Mouse (Mus musculus) cerebellum, adult (tissue): ENCODE results near the gene Zmym3.

Experiments
- ATAC-seq: cut with Nextera tagmentation; 2 replicates; pipeline ENCODE4 v1.9.2; 2017; ENCODE audit warnings: mild to moderate bottlenecking, moderate library complexity, mixed read lengths; ENCODE audit not compliant: insufficient number of reproducible peaks, low FRiP score, low TSS enrichment

Zmym3 gene

DNA sequence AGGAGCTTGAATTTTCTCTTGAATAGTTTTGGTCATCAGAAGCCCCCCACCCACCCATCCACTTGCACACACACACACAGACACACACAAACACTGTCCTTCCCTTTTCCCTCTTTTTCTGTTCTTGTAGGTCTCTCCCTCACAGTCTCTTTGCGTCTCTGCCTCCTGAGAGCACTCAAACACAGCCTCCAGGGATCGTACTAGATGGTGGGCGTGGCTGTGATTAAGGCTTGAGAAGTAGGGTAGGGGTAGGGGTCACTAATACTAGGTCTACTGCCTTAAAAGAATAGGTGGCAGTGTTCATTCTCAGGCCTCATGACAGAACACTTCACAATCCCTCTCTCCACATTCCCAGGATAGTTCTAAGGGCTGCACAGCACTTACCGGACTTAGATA is at the start of gene Zmym3:
Gene Zmym3 (minus strand): TSS at position 150 of the 396 bp plus-strand sequence.
- ATAC-seq = no peak

- no peak for ATAC-seq
These were observed 30.9 kb upstream of the Zmym3 start for GRCm38 (mm10) chrX:101451591-101451990.

DNA sequence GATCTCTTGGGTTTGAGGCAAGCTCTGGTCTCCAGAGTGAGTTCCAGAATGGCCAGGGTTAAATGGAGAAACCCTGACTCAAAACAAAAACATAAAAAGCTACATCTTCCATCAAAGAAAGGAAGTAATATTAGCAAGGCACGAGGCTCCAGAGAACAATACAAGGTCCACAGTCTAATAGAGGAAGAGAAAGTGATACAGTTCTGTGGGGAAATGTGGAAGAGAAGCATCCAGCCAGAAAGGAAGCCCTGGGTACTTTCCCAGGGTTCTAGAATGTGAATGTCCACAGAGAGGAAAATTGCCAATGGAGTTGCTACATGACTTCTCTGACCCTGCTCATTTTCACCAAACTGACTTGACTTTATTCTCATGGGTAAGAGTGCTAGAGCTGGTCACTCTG is 30.5 kb upstream of the Zmym3 start:
- ATAC-seq = no peak

DNA sequence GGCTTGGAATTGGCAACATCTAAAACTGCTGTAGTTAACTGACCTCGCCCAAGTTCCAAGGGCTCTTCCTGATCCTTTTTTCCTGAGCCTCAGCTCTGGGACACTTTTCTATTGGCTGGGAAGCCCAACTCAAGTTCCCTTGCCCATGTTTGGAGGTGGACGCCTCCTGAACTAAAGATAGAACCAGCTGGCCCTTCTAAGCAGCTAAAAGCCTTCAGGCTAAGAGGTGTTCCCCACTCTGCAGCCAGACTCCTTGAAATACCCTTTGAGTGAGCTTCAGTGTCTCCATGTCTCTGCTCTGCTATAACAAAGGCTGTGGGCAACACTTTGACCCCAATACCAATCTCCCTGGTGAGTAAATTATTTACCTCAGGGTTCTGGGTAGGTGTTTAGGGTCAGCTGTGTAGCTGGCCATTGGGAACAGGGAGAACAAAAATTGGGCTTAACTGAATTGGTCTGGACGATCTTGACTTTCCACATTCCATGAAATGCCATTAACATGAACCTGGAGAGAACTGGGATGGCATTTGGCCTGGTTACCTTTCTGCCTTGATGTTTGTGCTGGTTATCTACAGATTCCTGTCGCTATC is 28.3 kb upstream of the Zmym3 start, which contains the start of gene Itgb1bp2:
Gene Itgb1bp2 (plus strand): TSS at position 203 of the 590 bp plus-strand sequence.
- ATAC-seq = no peak

DNA sequence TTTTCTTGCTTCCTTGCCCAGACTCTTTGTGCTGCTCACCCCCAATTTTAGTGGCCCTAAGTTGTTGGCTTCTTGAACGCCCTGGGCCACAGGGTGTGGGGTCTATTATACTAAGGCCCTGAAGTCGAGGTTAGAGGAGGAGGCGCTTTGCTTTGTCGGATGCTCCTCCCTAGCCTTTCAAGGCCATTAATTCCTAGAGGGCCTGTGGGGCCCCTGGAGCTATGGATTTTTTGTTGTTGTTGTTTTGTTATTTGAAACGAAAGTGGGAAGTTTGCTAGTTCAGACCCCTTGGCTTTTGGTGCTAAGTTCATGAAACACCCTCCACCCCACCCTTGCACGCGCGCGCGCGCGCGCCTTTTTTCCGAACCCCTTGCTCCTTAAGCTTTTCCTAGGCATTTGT is 9.3 kb upstream of the Zmym3 start:
- ATAC-seq = 0 out of 2 replicates have a peak, but pooled peaks have one; percentile 13

- ATAC-seq = peak; percentile 99
These were observed 8.7 kb upstream of the Zmym3 start, which contains the start of gene Nono for GRCm38 (mm10) chrX:101429142-101429949. Gene Nono (plus strand): TSS chrX:101429318.

GRCm38 (mm10) chrX:101428785-101429141 is 8.1 kb upstream of the Zmym3 start:
- no peak for ATAC-seq

- no peak for ATAC-seq
These were observed 7.1 kb upstream of the Zmym3 start for GRCm38 (mm10) chrX:101427774-101428173.

DNA sequence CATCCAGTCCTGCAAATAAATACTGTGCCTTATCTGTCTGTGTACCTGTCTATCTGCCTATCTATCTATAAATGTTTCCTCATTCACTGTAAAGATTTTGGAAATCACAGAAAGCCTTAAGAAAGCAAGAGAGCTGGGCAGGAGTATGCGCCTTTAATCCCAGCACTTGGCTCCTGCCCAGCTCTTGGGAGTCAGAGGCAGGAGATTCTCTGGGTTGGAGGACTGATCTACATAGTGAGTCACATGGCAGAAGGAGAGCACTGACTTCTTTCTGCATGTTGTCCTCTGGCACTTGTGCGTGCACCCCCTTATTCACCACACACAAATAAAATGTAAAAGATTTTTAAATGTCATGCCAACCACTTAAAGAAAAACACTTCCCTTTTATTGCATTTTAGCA is 2.8 kb upstream of the Zmym3 start:
- ATAC-seq = no peak

- peak; percentile 97 for ATAC-seq
These were observed 637 bp downstream of the Zmym3 start for GRCm38 (mm10) chrX:101419725-101420699.

- ATAC-seq = 0 out of 2 replicates have a peak, but pooled peaks have one; percentile 19
These were observed 1.5 kb downstream of the Zmym3 start for GRCm38 (mm10) chrX:101418946-101419724.

- no peak for ATAC-seq
These were observed 24.2 kb downstream of the Zmym3 start for GRCm38 (mm10) chrX:101396459-101396858.

DNA sequence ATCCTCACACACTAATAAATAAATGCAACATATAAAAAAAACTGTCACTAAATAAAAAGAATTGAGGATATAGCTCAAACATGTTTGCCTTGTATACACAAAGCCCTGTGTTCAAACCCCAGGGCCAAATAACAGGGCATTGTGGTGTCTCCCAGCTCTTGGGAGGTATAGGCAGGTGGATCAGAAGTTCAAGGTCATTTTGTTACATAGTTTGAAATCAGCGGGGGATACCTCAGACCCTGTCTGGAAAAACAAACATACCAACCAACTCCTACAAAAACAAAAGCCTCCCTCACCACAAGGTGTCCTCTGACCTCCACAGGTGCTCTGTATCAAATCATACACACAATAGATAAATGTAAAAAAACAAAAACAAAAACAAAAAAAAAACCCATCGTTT is 26.3 kb downstream of the Zmym3 start:
- no peak for ATAC-seq

- no peak for ATAC-seq
These were observed 31.6 kb downstream of the Zmym3 start for GRCm38 (mm10) chrX:101388866-101389537.

- ATAC-seq = no peak
These were observed 34.4 kb downstream of the Zmym3 start for GRCm38 (mm10) chrX:101386222-101386621.

DNA sequence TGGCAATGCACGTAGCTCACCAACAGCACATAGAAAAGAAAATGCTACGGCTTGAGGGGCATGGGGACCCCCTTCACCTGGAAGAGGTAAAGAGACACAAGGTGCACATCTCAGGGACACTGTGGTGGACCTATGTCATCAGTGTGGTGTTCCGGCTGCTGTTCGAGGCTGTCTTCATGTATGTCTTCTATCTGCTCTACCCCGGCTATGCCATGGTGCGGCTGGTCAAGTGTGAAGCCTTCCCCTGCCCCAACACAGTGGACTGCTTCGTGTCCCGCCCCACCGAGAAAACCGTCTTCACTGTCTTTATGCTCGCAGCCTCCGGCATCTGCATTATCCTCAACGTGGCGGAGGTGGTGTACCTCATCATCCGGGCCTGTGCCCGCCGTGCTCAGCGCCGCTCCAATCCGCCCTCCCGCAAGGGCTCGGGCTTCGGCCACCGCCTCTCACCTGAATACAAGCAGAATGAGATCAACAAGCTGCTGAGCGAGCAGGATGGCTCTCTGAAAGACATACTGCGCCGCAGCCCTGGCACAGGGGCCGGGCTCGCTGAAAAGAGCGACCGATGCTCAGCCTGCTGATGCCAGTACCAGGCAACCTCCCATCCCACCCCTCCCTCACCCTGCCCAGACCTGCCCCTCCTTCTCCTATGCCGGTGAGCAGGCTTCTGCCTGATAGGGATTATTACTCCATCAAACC is 36.1 kb downstream of the Zmym3 start:
- ATAC-seq = peak; percentile 70

- no peak for ATAC-seq
These were observed 37.2 kb downstream of the Zmym3 start for GRCm38 (mm10) chrX:101383455-101383854.

GRCm38 (mm10) chrX:101379744-101380143 is 40.9 kb downstream of the Zmym3 start:
- ATAC-seq = no peak

GRCm38 (mm10) chrX:101377076-101377475 is 43.6 kb downstream of the Zmym3 start:
- no peak for ATAC-seq
